Mouse (Mus musculus): ENCODE results near the gene Rnf115.

The Rnf115 gene

GRCm38 (mm10) chr3:96772949-96773348 is 45.5 kb downstream of the Rnf115 start:
- no peak for DNase-seq (ENCODE audit: low spot score in 2 of 2)

- no peak for DNase-seq (ENCODE audit: low spot score in 2 of 2)
These were observed 49.7 kb downstream of the Rnf115 start for GRCm38 (mm10) chr3:96777120-96777519.

GRCm38 (mm10) chr3:96782236-96782635 is 54.8 kb downstream of the Rnf115 start:
- DNase-seq (ENCODE audit: low spot score in 2 of 2) = no peak

GRCm38 (mm10) chr3:96787784-96788183 is 60.3 kb downstream of the Rnf115 start:
- no peak for DNase-seq (ENCODE audit: low spot score in 2 of 2)

- no peak for DNase-seq (ENCODE audit: low spot score in 2 of 2)
These were observed 61.0 kb downstream of the Rnf115 start for GRCm38 (mm10) chr3:96788506-96788905.

GRCm38 (mm10) chr3:96800254-96800653 is 72.8 kb downstream of the Rnf115 start:
- no peak for DNase-seq (ENCODE audit: low spot score in 2 of 2)

- DNase-seq (ENCODE audit: low spot score in 2 of 2) = no peak
These were observed 74.8 kb downstream of the Rnf115 start for GRCm38 (mm10) chr3:96802214-96802613.

- DNase-seq (ENCODE audit: low spot score in 2 of 2) = no peak
These were observed 80.7 kb downstream of the Rnf115 start for GRCm38 (mm10) chr3:96808136-96808535.

- DNase-seq (ENCODE audit: low spot score in 2 of 2) = no peak
These were observed 81.2 kb downstream of the Rnf115 start for GRCm38 (mm10) chr3:96808651-96809050.

- DNase-seq (ENCODE audit: low spot score in 2 of 2) = no peak
These were observed 83.8 kb downstream of the Rnf115 start for GRCm38 (mm10) chr3:96811232-96811631.

- peak; percentile 80 to 83 for DNase-seq (ENCODE audit: low spot score in 2 of 2)
These were observed 85.1 kb downstream of the Rnf115 start for GRCm38 (mm10) chr3:96812395-96813091.

GRCm38 (mm10) chr3:96813106-96813505 is 85.6 kb downstream of the Rnf115 start:
- peak in 1 of 2 experiments; percentile 28 for DNase-seq (ENCODE audit: low spot score in 2 of 2)

GRCm38 (mm10) chr3:96813591-96814244 is 86.3 kb downstream of the Rnf115 start:
- no peak for DNase-seq (ENCODE audit: low spot score in 2 of 2)

GRCm38 (mm10) chr3:96814342-96814741 is 86.9 kb downstream of the Rnf115 start:
- DNase-seq (ENCODE audit: low spot score in 2 of 2) = no peak

- no peak for DNase-seq (ENCODE audit: low spot score in 2 of 2)
These were observed 92.9 kb downstream of the Rnf115 start for GRCm38 (mm10) chr3:96820116-96820915.

- DNase-seq (ENCODE audit: low spot score in 2 of 2) = no peak
These were observed 94.1 kb downstream of the Rnf115 start for GRCm38 (mm10) chr3:96821581-96821980.

GRCm38 (mm10) chr3:96823701-96824100 is 96.2 kb downstream of the Rnf115 start:
- DNase-seq (ENCODE audit: low spot score in 2 of 2) = no peak

- DNase-seq (ENCODE audit: low spot score in 2 of 2) = no peak
These were observed 97.2 kb downstream of the Rnf115 start for GRCm38 (mm10) chr3:96824614-96825013.

- no peak for DNase-seq (ENCODE audit: low spot score in 2 of 2)
These were observed 97.8 kb downstream of the Rnf115 start for GRCm38 (mm10) chr3:96825261-96825660.

GRCm38 (mm10) chr3:96828308-96828864 is 100.9 kb downstream of the Rnf115 start:
- DNase-seq (ENCODE audit: low spot score in 2 of 2) = no peak

- no peak for DNase-seq (ENCODE audit: low spot score in 2 of 2)
These were observed 101.5 kb downstream of the Rnf115 start, which contains the start of the genes Pdzk1 and Cd160 for GRCm38 (mm10) chr3:96828984-96829383. TSS of gene Pdzk1 (plus strand) at chr3:96829284. TSS of gene Cd160 (minus strand) at chr3:96829351.

- no peak for DNase-seq (ENCODE audit: low spot score in 2 of 2)
These were observed 102.4 kb downstream of the Rnf115 start for GRCm38 (mm10) chr3:96829856-96830255.
